Mouse (Mus musculus): ENCODE measurements around the gene Sqstm1. TPM values are rescaled to one million over a fixed set of nuclear protein-coding genes. Genes with fewer than 3 reads are reported as not detected.

Sqstm1 gene
- 100 to 1,000 TPM; 298 to 421 TPM for total RNA-seq (2021)
- polyA plus RNA-seq (2012; rRNA removed), result 200 and 225 TPM in 2 replicates
- long read RNA-seq, transcript Sqstm1-201 (8 exons, 2,673 nt), result minor isoform, 30 of 181 reads
- long read RNA-seq, transcript Sqstm1-202 (8 exons, 2,037 nt), result major isoform, 122 of 181 reads
- long read RNA-seq, partial matches to known transcripts, result 19 of 181 reads
- long read RNA-seq, other reads (novel, unspliced or antisense), result 10 of 181 reads

DNA sequence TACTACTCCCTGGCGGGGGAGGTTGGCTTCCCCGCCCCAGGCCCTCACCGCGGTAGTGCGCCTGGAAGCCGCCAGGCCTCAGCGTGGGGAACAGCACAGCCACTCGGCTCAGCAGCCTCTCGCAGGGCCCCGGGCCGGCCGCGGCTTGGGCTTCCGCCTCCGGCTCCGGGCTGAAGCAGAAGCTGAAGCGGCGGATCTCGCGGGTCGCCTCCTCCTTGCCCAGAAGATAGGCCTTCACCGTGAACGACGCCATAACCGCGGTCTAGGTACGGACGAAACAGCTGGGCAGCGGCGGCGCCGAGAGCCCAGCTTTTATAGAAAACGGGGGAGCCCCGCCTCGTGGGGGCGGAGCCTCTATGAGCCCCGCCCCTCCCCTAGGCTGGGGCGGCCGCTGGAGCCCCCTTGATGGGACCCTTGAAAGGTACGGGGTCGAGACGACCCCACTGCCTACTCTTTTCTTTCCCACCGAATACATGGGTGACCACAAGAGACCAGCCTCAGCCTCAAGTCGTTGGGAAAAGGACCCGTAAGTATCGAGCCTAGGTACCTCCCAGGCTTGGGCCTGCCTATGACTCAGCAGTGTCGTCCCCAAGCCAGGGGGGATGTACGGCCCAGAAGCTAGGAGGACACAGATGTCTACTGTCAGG lies at the start of gene Sqstm1, which contains the start of gene Mgat4b:
Gene Sqstm1, minus strand, starts transcription at position 323 of the 647 bp plus-strand sequence.
Gene Mgat4b, plus strand, starts transcription at position 386 of the 647 bp plus-strand sequence.
- WGBS, result under 1% methylated on average over 48 of the region's 48 CpGs
- DNase-seq, result peak; percentile 90 to 93
- peaks cover 18% of the 10 kb centered on the region for H3K4me1 ChIP-seq (ENCODE audit: control insufficient read depth, insufficient read depth, low read length)
- intact Hi-C loops (cut with DNase I), result loop anchor here (2.0 kb wide), 1 partner anchor 14 kb away; no protein-coding TSS in a partner anchor
- H3K27ac ChIP-seq, result peak within 1 kb of the TSS; percentile 100
- TF ChIP-seq EP300 (IDR thresholded peaks at IDR 0.05; ENCODE audit: insufficient read depth, low read depth, low read length) (peak; percentile 5; the same call in 1 of the 2 replicates), CTCF (IDR thresholded peaks at IDR 0.05) (peak; percentile 19; the same call in 1 of the 2 replicates), POLR2A (IDR thresholded peaks at IDR 0.05; ENCODE audit: insufficient read depth, low read depth, low read length) (peak; percentile 98)
- H3K4me3 ChIP-seq, result peak within 1 kb of the TSS; percentile 98
- H3K36me3 ChIP-seq (ENCODE audit: control insufficient read depth, insufficient read depth, low read length), result peaks cover 18% of the 10 kb centered on the region
- H3K79me2 ChIP-seq (replicated peaks; ENCODE audit: control insufficient read depth, insufficient read depth, low read length), result no peaks in the 10 kb centered on the region
- H3K9ac ChIP-seq (ENCODE audit: low read depth, low read length), result peak within 1 kb of the TSS; percentile 98
- no peaks in the 10 kb centered on the region for H3K27me3 ChIP-seq (ENCODE audit: control insufficient read depth, insufficient read depth, low read length)

DNA sequence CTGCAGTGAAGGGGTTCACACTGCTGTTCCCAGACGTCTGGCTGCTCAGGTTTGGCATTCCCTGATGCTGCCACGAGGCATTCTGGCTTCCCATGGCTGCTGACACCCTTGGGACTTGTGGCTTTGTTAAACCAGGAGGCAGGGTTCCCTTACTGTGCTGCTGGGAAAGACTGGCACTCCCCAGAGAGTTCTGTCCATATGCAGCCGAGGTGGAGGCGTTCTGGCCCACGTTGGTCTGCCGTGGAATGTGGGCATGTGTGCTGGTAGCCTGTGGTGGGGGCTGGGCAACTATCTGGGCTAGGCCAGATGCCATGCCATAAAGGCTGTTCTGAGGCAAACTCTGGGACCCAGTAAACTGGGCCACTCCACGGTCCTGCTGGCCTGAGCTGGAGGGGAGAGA lies 47.7 kb upstream of the Sqstm1 start:
- Histone ChIP-seq H3K4me3 (no peak overlapping the region), H3K27ac (no peak overlapping the region), H3K79me2 (replicated peaks; ENCODE audit: control insufficient read depth, insufficient read depth, low read length) (no peaks in the 10 kb centered on the region; the same call in 1 of the 2 replicates), H3K36me3 (ENCODE audit: control insufficient read depth, insufficient read depth, low read length) (no peaks in the 10 kb centered on the region; the same call in 1 of the 2 replicates), H3K4me1 (ENCODE audit: control insufficient read depth, insufficient read depth, low read length) (no peaks in the 10 kb centered on the region; the same call in 1 of the 2 replicates), H3K9ac (ENCODE audit: low read depth, low read length) (no peak overlapping the region), H3K27me3 (ENCODE audit: control insufficient read depth, insufficient read depth, low read length) (no peaks in the 10 kb centered on the region)
- DNase-seq, result no peak
- WGBS, result 67% methylated on average over 7 of the region's 7 CpGs
- TF ChIP-seq CTCF (IDR thresholded peaks at IDR 0.05) (no peak), EP300 (IDR thresholded peaks at IDR 0.05; ENCODE audit: insufficient read depth, low read depth, low read length) (no peak), POLR2A (IDR thresholded peaks at IDR 0.05; ENCODE audit: insufficient read depth, low read depth, low read length) (no peak)
- intact Hi-C loops (cut with DNase I), result no loop called here

DNA sequence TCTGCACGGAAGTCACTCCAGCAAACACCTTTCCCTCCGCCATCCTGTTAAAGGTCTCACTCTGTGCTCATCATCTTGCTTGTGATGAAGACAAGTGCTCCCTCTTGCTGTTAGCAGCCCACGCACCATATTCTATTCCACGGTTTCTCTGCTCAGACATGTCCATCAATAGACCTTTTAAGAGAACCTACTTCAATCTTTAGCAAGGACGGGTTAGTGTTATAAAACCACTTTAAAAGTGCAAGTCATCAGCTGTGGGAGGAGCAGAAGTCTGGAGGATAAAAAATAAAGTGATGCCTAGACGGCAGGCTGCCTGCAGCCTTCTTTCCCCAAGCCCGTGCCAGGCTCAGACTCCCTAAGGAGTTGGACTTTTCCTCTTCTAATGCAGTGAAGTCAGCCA lies 46.0 kb upstream of the Sqstm1 start:
- no peak overlapping the region for H3K9ac ChIP-seq (ENCODE audit: low read depth, low read length)
- no peak overlapping the region for H3K4me3 ChIP-seq
- no peaks in the 10 kb centered on the region; the same call in 1 of the 2 replicates for H3K36me3 ChIP-seq (ENCODE audit: control insufficient read depth, insufficient read depth, low read length)
- WGBS, result 74% methylated on average over 7 of the region's 7 CpGs
- H3K4me1 ChIP-seq (ENCODE audit: control insufficient read depth, insufficient read depth, low read length), result no peaks in the 10 kb centered on the region; the same call in 1 of the 2 replicates
- TF ChIP-seq POLR2A (IDR thresholded peaks at IDR 0.05; ENCODE audit: insufficient read depth, low read depth, low read length) (no peak), CTCF (IDR thresholded peaks at IDR 0.05) (no peak), EP300 (IDR thresholded peaks at IDR 0.05; ENCODE audit: insufficient read depth, low read depth, low read length) (no peak)
- H3K79me2 ChIP-seq (replicated peaks; ENCODE audit: control insufficient read depth, insufficient read depth, low read length), result no peaks in the 10 kb centered on the region
- intact Hi-C loops (cut with DNase I), result no loop called here
- no peak for DNase-seq
- H3K27ac ChIP-seq, result no peak overlapping the region
- H3K27me3 ChIP-seq (ENCODE audit: control insufficient read depth, insufficient read depth, low read length), result no peaks in the 10 kb centered on the region

DNA sequence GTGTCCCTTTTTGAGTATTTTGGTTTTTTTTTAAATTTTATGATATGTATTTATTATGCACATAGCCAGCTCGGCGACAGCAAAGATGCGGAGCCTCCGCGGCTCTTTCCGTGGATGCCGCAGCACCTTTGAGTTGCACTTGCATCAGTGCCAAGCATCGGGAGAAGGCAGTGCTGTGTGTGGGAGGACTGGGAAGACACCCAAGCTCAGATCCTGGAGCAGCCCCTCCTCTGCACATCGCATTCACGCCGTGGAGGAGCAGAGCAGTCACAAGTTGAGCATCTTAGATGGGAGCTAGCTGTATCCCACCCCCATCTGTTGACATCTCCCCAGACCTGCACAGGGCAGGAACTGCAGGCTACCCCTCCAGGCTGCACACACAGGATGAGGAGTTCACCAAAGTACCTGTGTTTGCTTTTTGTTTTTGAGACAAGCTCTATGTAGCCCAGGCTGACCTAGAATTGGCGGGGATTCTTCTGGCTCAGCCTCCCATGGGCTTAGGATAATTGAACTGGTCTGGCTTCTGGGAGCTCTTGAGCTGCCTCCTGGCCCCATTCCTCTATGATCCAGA lies 43.5 kb upstream of the Sqstm1 start:
- intact Hi-C loops (cut with DNase I), result no loop called here
- WGBS, result 47% methylated on average over 12 of the region's 12 CpGs
- no peak for DNase-seq

DNA sequence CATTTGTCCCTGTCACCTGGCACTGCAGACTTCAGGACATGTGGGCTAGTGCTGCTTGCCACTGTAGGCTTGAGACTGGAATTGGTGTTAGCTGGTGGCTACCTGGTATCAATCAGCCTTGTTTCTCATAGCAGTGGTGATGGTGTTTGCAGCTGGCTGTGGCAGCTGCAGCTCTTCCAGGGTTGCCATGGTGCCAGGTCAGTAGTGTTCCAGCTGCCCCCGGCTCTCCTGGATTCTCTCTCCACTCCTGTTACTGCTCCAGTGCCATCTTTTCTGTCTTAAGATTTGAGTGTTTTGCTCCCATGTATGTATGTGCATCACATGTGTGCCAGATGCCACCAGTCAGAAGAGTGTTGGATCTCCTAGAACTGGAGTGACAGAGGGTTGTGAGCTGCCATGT lies 42.8 kb upstream of the Sqstm1 start:
- Histone ChIP-seq H3K4me3 (no peak overlapping the region), H3K79me2 (replicated peaks; ENCODE audit: control insufficient read depth, insufficient read depth, low read length) (no peaks in the 10 kb centered on the region), H3K27me3 (ENCODE audit: control insufficient read depth, insufficient read depth, low read length) (no peaks in the 10 kb centered on the region), H3K36me3 (ENCODE audit: control insufficient read depth, insufficient read depth, low read length) (no peaks in the 10 kb centered on the region), H3K9ac (ENCODE audit: low read depth, low read length) (no peak overlapping the region), H3K4me1 (ENCODE audit: control insufficient read depth, insufficient read depth, low read length) (no peaks in the 10 kb centered on the region; the same call in 1 of the 2 replicates), H3K27ac (no peak overlapping the region)
- intact Hi-C loops (cut with DNase I), result no loop called here
- WGBS, result 60% methylated on average over 1 of the region's 1 CpGs
- no peak for TF ChIP-seq EP300 (IDR thresholded peaks at IDR 0.05; ENCODE audit: insufficient read depth, low read depth, low read length)
- no peak for DNase-seq

More for the DNA sequence above, 43.5 kb upstream of the Sqstm1 start:
- H3K79me2 ChIP-seq (replicated peaks; ENCODE audit: control insufficient read depth, insufficient read depth, low read length), result no peaks in the 10 kb centered on the region
- H3K4me3 ChIP-seq, result no peak overlapping the region
- H3K27me3 ChIP-seq (ENCODE audit: control insufficient read depth, insufficient read depth, low read length), result no peaks in the 10 kb centered on the region
- H3K36me3 ChIP-seq (ENCODE audit: control insufficient read depth, insufficient read depth, low read length), result no peaks in the 10 kb centered on the region
- H3K9ac ChIP-seq (ENCODE audit: low read depth, low read length), result no peak overlapping the region
- no peaks in the 10 kb centered on the region; the same call in 1 of the 2 replicates for H3K4me1 ChIP-seq (ENCODE audit: control insufficient read depth, insufficient read depth, low read length)
- no peak for TF ChIP-seq EP300 (IDR thresholded peaks at IDR 0.05; ENCODE audit: insufficient read depth, low read depth, low read length)
- TF ChIP-seq POLR2A (IDR thresholded peaks at IDR 0.05; ENCODE audit: insufficient read depth, low read depth, low read length), result no peak
- no peak for TF ChIP-seq CTCF (IDR thresholded peaks at IDR 0.05)
- H3K27ac ChIP-seq, result no peak overlapping the region
